Mouse (Mus musculus): ENCODE results near the gene Csf1.
"Not testable (repeated sequence)": the region's sequence is repeated elsewhere in the genome, so short reads cannot be mapped to it uniquely, and the experiment has no call there.

Csf1 gene

DNA sequence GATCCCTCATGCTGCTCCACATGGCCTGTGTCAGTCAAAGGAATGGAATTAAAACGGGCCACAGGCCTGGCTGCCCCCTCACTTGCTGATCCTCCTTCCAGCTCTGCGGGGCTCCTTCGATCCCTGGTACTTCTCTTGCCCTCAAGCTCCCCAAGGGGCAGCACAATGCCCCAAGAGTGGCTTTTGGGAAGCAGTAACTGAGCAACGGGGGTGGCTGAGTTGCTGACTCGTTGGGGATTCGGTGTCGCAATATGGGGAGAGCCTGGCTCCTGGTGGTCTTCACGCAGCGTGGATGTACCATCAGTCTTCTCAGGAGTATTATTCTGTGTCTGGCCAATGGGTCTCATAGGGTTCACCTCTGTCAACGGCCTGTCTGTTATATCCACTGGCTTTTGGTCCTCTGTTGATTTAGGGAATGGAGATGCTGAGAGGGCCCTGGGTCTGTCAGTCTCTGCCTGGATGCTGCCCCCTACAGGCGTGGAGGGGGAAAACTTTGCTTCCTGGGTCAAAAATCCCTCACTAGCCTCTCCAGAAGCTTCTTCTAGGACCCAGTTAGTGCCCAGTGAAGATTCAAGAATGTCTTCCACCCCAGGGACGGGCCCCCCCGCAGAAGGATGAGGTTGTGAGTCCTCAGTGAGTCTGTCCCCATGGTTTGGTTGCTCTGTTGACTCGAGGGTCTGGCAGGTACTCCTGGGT, 11.9 kb downstream of the Csf1 start:
- DNase-seq (ENCODE audit: low read depth), result peak; percentile 32

- DNase-seq (ENCODE audit: low read depth), result no peak
These were observed 14.2 kb downstream of the Csf1 start for GRCm38 (mm10) chr3:107746026-107746425.

- no peak for DNase-seq (ENCODE audit: low read depth)
These were observed 16.6 kb downstream of the Csf1 start for GRCm38 (mm10) chr3:107743650-107744049.

DNA sequence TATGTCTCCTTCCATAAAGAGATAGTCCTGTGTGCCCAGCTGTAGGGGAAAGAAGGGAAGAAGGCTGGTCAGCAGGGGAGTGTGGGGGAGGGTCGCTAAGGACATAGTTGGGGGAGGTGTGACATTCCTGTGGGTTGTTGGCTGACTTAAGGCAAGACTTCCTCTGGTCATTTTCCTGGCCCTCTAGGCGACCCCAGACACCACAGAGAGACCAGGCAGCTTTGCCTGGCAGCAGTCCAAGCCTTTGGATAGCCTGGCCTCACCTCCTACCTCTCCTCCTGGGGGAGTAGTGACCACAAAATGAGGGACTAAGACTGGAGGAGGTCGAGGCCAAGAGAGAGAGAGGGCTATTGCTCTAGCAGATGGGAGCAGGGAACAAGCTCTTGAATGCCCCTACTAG, 17.2 kb downstream of the Csf1 start:
- no peak for DNase-seq (ENCODE audit: low read depth)

DNA sequence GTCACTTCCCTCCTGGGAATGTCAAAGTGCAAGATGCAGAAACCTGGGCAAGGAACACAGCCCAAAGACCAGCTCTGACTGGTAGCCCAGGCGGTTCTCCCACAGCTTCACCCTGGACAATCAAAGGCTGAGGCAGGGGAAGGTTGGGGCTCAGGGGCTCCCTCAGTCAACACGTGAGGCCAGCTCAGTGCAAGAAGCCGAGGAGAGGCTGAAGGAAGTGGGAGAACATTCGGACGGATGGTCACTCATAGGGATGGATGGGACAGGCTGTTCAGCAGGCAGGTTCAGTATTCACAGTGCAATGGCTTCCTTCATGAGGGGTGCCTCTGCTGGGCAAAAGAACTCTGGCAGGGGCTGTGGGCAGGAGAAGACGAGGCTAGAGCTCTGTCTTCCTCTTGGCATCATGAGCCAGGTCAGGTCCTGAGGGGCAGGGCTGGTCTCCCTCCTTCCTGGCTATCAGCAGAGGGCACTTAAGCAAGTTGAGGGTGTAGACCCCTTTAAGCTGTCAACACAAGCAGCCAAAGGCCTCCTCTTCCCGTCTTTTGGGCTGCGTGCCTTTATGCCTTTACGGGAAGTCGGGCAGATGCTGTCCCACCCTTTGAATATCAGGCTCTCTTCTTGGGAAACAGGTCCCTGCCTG, 18.1 kb downstream of the Csf1 start:
- DNase-seq (ENCODE audit: low read depth), result no peak

DNA sequence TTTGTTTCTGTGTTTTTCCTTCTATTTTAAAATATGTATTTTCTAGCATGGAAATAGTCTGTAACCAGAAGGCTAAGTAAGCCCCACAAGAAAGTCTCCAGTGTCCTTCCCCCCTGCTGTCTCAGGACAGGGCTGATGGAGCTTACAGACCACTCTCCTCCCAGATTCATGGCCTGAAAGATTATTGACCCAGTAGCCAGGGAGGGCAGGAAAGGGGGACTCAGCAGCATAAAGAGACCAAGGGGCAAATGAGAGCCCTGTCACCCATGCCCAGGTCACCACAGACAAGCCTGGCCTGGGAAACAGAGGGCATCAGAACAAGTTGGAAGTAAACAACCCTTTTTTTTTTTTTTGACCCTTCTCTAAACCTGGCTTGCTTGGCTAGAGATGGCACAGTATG, 18.9 kb downstream of the Csf1 start:
- no peak for DNase-seq (ENCODE audit: low read depth)

- no peak for DNase-seq (ENCODE audit: low read depth)
These were observed 19.6 kb downstream of the Csf1 start for GRCm38 (mm10) chr3:107740578-107741207.

GRCm38 (mm10) chr3:107739966-107740365, 20.3 kb downstream of the Csf1 start:
- no peak for DNase-seq (ENCODE audit: low read depth)

DNA sequence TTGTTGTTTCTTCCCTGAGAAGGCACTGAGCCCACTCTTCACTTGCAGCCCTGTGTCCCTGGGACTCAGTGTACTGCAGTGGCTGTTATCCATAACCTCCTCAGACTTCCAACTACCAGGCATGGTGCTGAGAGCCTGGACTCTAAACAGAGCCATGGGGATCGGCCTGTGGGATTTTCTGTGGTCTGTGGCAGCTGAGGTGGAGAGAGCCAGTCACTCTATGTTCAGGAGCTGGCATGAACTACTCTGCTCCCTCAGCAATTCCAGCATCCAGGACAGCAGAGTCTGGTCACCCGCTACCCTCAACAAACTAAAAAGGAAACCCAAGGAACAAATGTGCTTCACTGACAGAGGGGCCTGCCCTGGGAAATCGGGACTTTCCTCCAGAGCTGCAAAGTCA, 20.8 kb downstream of the Csf1 start:
- DNase-seq (ENCODE audit: low read depth), result no peak

GRCm38 (mm10) chr3:107738620-107739019, 21.6 kb downstream of the Csf1 start:
- DNase-seq (ENCODE audit: low read depth), result no peak

GRCm38 (mm10) chr3:107737609-107738190, 22.6 kb downstream of the Csf1 start:
- DNase-seq (ENCODE audit: low read depth), result no peak

- not testable (repeated sequence) for DNase-seq (ENCODE audit: low read depth)
These were observed 24.6 kb downstream of the Csf1 start for GRCm38 (mm10) chr3:107735620-107736019.

GRCm38 (mm10) chr3:107733329-107733728, 26.9 kb downstream of the Csf1 start:
- DNase-seq (ENCODE audit: low read depth), result no peak

DNA sequence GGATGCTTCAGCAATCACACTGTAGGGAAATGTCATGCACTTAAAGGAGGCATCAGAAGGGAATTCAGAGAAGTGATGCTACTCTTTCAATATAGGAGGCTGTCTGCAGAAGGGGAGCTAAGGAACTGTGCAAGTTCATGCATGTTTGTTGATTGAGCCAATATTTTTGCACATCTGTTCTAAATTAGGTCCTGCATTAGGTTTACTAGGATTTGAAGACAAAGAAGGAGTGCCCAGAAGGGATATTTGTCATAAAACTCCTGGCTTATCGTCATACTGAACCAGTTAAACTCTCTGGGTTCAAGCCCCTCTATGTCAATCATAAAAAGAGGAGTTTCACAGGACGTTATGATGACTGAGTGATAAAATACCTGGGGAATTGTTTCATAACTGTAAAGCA, 30.0 kb downstream of the Csf1 start:
- DNase-seq (ENCODE audit: low read depth), result no peak

GRCm38 (mm10) chr3:107728509-107728908, 31.8 kb downstream of the Csf1 start:
- no peak for DNase-seq (ENCODE audit: low read depth)

GRCm38 (mm10) chr3:107715971-107716370, 44.3 kb downstream of the Csf1 start:
- no peak for DNase-seq (ENCODE audit: low read depth)

DNA sequence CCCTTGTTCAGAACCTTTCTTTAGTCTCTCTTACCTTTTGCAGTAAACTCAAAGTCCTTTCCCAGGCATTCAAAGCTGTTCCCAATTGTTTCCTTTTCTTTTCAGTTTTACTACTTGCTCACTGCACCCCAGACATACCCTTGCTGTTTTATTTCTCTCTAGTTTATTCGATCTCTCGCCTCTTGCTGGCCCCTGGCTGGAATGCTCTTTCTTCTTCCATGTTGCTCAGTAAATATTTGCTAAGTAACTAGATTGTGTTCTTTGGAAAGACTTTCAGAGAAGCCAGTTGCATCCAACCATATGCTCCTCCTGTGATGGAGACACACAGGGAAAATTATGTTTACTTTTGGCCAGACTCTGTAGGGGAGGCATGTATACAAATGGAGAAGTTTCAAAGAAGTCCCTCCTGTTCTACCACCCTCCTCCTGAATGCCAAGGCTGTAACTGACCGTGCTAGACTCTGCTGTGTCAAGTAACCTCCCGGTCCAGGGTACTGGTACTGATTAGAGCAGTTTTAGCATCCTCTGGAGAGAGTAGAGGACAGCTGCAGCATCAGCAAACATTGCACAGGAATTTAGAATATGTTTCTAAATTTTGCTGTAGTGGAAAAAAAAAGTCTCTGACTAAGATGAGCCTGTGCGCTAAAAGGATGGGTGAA, 45.9 kb downstream of the Csf1 start:
- no peak for DNase-seq (ENCODE audit: low read depth)

- DNase-seq (ENCODE audit: low read depth), result no peak
These were observed 48.2 kb downstream of the Csf1 start for GRCm38 (mm10) chr3:107712081-107712480.

DNA sequence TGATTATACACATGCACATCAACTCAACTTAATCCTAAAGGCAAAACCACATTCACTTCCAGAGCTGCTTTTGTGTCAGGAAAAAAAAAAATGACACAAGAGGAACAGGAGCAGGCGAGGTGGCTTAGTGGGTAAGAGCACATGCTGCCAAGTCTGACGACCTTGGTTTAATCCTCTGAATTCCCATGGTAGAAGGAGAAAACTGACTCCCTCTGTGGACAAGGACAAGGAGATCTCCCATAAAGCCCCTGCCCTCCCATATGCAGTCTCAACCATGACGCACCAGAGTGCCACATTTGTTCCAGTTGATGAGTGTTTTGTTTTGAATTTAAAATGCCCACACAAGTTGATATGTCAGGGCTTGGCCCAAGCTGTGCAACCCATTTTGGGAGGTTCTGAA, 51.1 kb downstream of the Csf1 start:
- DNase-seq (ENCODE audit: low read depth), result no peak

DNA sequence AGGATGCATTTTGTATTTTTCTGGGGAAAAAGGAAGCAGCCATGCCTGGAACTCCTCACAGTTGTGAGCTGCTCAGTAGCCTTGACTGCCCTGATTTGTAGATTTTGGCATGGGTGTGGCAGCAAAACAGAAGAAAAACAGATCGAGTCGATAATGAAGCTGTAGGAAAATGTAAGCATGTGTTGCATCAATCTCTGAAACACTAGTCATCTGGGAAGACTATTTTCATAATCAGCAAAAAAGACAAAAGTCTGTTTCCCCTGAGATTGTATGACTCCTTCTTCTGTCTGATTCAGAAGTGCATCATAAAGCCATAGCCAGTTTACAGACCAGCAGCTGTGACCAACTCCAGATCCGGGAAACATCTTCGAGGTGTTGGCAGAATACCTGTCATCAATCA, 53.0 kb downstream of the Csf1 start:
- DNase-seq (ENCODE audit: low read depth), result no peak

DNA sequence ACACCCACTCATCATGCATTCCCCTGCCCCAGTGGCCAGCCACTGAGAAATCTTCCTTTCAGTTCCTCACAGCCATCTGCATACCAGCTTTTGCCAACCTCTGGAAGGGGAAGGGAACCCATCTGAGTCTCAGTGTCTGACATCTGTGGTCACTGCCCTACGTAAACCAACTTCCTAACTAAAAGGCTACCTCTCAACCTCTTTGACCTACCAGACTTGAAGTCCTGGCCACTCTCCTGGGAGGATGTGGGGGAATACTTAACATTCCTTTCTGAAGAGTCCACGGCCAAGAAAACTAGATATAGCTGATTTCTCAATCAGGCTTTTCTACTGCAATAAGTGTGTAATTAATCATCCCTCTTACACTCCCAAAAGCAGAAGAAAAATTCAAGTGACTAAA, 54.1 kb downstream of the Csf1 start:
- DNase-seq (ENCODE audit: low read depth), result no peak

GRCm38 (mm10) chr3:107704371-107704705, 55.9 kb downstream of the Csf1 start:
- DNase-seq (ENCODE audit: low read depth), result no peak

All from induced T-regulatory cell, adult 2 months (primary cell).